In the genomic region with DNA sequence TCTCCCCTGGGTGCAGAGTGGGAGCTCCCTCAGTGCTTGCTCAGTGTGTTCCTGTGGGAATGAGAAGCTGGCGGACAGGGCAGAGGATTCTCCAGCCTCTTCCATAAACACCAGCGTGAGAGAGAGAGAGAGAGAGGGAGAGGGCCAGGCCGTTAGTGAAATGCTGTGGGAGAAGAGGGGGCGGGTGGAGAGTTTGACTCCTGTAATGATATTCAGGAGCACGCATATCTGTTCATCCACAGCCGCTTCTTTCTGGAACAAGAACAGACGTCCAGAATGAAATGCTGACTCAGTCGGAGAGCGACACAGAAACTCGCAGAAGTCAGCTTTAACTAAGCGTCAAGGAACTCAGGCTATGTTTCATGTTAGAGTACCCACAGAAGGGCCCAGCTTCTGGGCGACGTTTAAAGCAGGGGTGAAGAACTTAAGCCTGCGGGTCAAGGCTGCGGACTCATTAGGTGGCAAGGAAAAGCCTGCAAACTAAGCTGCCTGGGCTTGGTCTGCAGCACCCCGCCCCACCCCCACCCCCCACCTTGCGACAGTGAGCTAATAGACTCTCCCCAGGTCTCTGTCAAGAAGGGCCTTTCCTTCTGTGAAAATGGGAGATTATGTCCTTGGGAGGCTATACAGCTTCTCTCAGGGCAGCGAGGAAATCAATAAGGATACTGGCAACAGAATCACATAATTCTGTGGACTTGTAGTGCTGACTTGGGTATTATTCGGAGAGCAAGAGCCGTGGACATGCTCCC, we compare ENCODE assay signal across 11 mouse cellular contexts.
DNase-seq lines count a peak whose midpoint lies in the region; ATAC-seq lines count a peak whose summit lies in the region.
"Had no signal": no experiment of that assay in that cellular context is flagged by ENCODE, and none has a peak within 500 bp of the region (broad histone marks: within the 10 kb centered on the region; RNA-seq: fewer than 3 reads in every experiment).

No protein-coding gene starts in this region.

- H3K27ac ChIP-seq in forebrain, embryonic 14.5 days (ENCODE audit: low read depth, low read length) = no peak overlapping the region
- no peak overlapping the region for H3K27ac ChIP-seq in forebrain, embryonic 10.5 days
- H3K27ac ChIP-seq in kidney, embryonic 15.5 days = no peak overlapping the region
- H3K27ac ChIP-seq: forebrain, embryonic 13.5 days had no signal

- no peaks in the 10 kb centered on the region for H3K4me1 ChIP-seq in forebrain, embryonic 14.5 days (ENCODE audit: control insufficient read depth, insufficient read depth, low read length)
- peaks cover 5% of the 10 kb centered on the region; the same call in 1 of the 2 replicates for H3K4me1 ChIP-seq in forebrain, embryonic 10.5 days
- 0 out of 2 replicates have a peak, but pooled peaks cover 3% of the 10 kb centered on the region for H3K4me1 ChIP-seq in kidney, embryonic 15.5 days
- H3K4me1 ChIP-seq: forebrain, embryonic 13.5 days had no signal

- H3K9ac ChIP-seq in forebrain, embryonic 14.5 days (ENCODE audit: low read length) = no peak overlapping the region
- H3K9ac ChIP-seq in kidney, embryonic 15.5 days = no peak overlapping the region
- H3K9ac ChIP-seq: forebrain, embryonic 13.5 days had no signal

- H3K4me3 ChIP-seq in forebrain, embryonic 14.5 days (ENCODE audit: low read depth, low read length) = no peak overlapping the region
- no peak overlapping the region for H3K4me3 ChIP-seq in forebrain, embryonic 10.5 days
- H3K4me3 ChIP-seq in kidney, embryonic 15.5 days (replicated peaks) = no peak overlapping the region
- H3K4me3 ChIP-seq: forebrain, embryonic 13.5 days had no signal

- ATAC-seq in forebrain, embryonic 14.5 days = 0 out of 2 replicates have a peak, but pooled peaks have one; percentile 23
- peak; percentile 58; the same call in 1 of the 2 replicates for ATAC-seq in kidney, embryonic 15.5 days (replicated peaks; ENCODE audit: low FRiP score)
- ATAC-seq in erythroid progenitor cell, adult 5-6 weeks (replicated peaks; ENCODE audit: low FRiP score, poor library complexity, severe bottlenecking) = no peak
- ATAC-seq: forebrain, embryonic 13.5 days had no signal

- 38% methylated on average over 20 of the region's 20 CpGs for WGBS in forebrain, embryonic 14.5 days
- WGBS in forebrain, embryonic 10.5 days = 42% methylated on average over 20 of the region's 20 CpGs
- 43% methylated on average over 20 of the region's 20 CpGs for WGBS in kidney, embryonic 15.5 days

- no peaks in the 10 kb centered on the region for H3K9me3 ChIP-seq in forebrain, embryonic 14.5 days (replicated peaks; ENCODE audit: control insufficient read depth, low read length)
- H3K9me3 ChIP-seq in forebrain, embryonic 10.5 days = no peaks in the 10 kb centered on the region
- H3K9me3 ChIP-seq in kidney, embryonic 15.5 days (replicated peaks) = no peaks in the 10 kb centered on the region
- H3K9me3 ChIP-seq: forebrain, embryonic 13.5 days had no signal

- no peak overlapping the region for H3K4me2 ChIP-seq in forebrain, embryonic 14.5 days (ENCODE audit: low read length)
- peak overlapping the region; percentile 33 for H3K4me2 ChIP-seq in kidney, embryonic 15.5 days
- H3K4me2 ChIP-seq: forebrain, embryonic 13.5 days had no signal

- H3K36me3 ChIP-seq in forebrain, embryonic 14.5 days (ENCODE audit: control insufficient read depth, insufficient read depth, low read length) = no peaks in the 10 kb centered on the region
- H3K36me3 ChIP-seq in forebrain, embryonic 10.5 days (replicated peaks) = no peaks in the 10 kb centered on the region
- no peaks in the 10 kb centered on the region for H3K36me3 ChIP-seq in kidney, embryonic 15.5 days

- H3K27me3 ChIP-seq in forebrain, embryonic 14.5 days (replicated peaks; ENCODE audit: control insufficient read depth, insufficient read depth, low read length) = no peaks in the 10 kb centered on the region
- no peaks in the 10 kb centered on the region for H3K27me3 ChIP-seq in forebrain, embryonic 10.5 days (ENCODE audit: poor library complexity, severe bottlenecking)
- H3K27me3 ChIP-seq in kidney, embryonic 15.5 days = no peaks in the 10 kb centered on the region
- H3K27me3 ChIP-seq: forebrain, embryonic 13.5 days had no signal

- DNase-seq in forebrain, embryonic 14.5 days (ENCODE audit: low spot score) = no peak
- no peak for DNase-seq in forebrain, embryonic 10.5 days (ENCODE audit: extremely low spot score, low spot score)
- no peak for DNase-seq in kidney, adult 9 months
- DNase-seq in right cerebral cortex, adult 18-20 months = peak; percentile 77
- DNase-seq in right cerebral cortex, postnatal 4 days = no peak
- no peak for DNase-seq in retina, embryonic 14.5 days (ENCODE audit: low spot score)
- DNase-seq: cerebellum, adult 11-12 months; lung, postnatal 4 days had no signal
